Mouse (Mus musculus) CH12.LX (cell line): ENCODE data around the gene Car3. TPM values are rescaled to one million over a fixed set of nuclear protein-coding genes. Genes with fewer than 3 reads are reported as not detected.

Experiments used
- DNase-seq: peaks from one replicate; pipeline ENCODE4 v3.0.0-alpha.2; 2013; ENCODE audit errors: extremely low read depth
- H3K27ac ChIP-seq: 2 replicates; pipeline ENCODE4 v1.5.1; 2012; ENCODE audit warnings: low read depth, mild to moderate bottlenecking, control low read depth, moderate library complexity; ENCODE audit not compliant: insufficient read depth
- H3K27me3 ChIP-seq: replicated peaks from 2 replicates; pipeline ENCODE3; 2012; ENCODE audit warnings: inconsistent platforms
- H3K36me3 ChIP-seq, 2 experiments: replicated peaks in 1 of 2; 2 replicates each; pipeline versions ENCODE3 to v1.6.1; 2012; ENCODE audit warnings: inconsistent platforms in 1 of 2, low read length in 1 of 2, mild to moderate bottlenecking in 1 of 2, mixed read lengths in 1 of 2, moderate library complexity in 1 of 2; ENCODE audit not compliant: control insufficient read depth in 1 of 2, insufficient read depth in 1 of 2
- H3K4me1 ChIP-seq, 2 experiments: 2 replicates each; pipeline ENCODE4 v1.6.1; 2012; ENCODE audit warnings: inconsistent platforms in 1 of 2, moderate library complexity in 1 of 2; ENCODE audit not compliant: insufficient read depth in 2 of 2, control insufficient read depth in 1 of 2
- H3K4me2 ChIP-seq: 2 replicates; pipeline ENCODE4 v1.6.1; 2012; ENCODE audit warnings: low read depth, mild to moderate bottlenecking, control low read depth; ENCODE audit not compliant: poor library complexity, insufficient read depth, severe bottlenecking
- H3K4me3 ChIP-seq, 3 experiments: fragments of 150-350 bp in 1 of 3; sonication (generic) in 1 of 3; replicated peaks in 1 of 3; 2 replicates each; pipeline versions ENCODE3 to v1.5.1; 2011 to 2012; ENCODE audit warnings: low read depth in 2 of 3, low read length in 2 of 3, mild to moderate bottlenecking in 2 of 3, moderate library complexity in 2 of 3, control low read depth in 1 of 3, improper control_type of control experiment in 1 of 3, inconsistent platforms in 1 of 3, mixed read lengths in 1 of 3; ENCODE audit not compliant: poor library complexity in 1 of 3
- H3K79me2 ChIP-seq: replicated peaks from 2 replicates; pipeline ENCODE4 v1.6.1; 2012; ENCODE audit warnings: mild to moderate bottlenecking, moderate library complexity; ENCODE audit not compliant: control insufficient read depth, poor library complexity, insufficient read depth, severe bottlenecking; ENCODE audit errors: extremely low read depth
- H3K9ac ChIP-seq: 2 replicates; pipeline ENCODE4 v1.6.1; 2012; ENCODE audit warnings: low read depth, mild to moderate bottlenecking, control low read depth, moderate library complexity; ENCODE audit not compliant: insufficient read depth
- H3K9me3 ChIP-seq: replicated peaks from 2 replicates; pipeline ENCODE3; 2012; ENCODE audit warnings: low read length, inconsistent platforms, mixed read lengths
- CHD1 ChIP-seq: IDR thresholded peaks from 2 replicates; pipeline ENCODE4 v1.6.1; 2012; ENCODE audit warnings: low read depth, low read length, improper control_type of control experiment, inconsistent platforms
- CTCF ChIP-seq, 2 experiments: IDR thresholded peaks in 1 of 2; conservative IDR thresholded peaks in 1 of 2; 2 replicates each; pipeline ENCODE4 v1.5.1; 2011 to 2012; ENCODE audit warnings: low read depth in 2 of 2, low read length in 2 of 2, improper control_type of control experiment in 1 of 2, inconsistent platforms in 1 of 2, mild to moderate bottlenecking in 1 of 2, moderate library complexity in 1 of 2
- E2F4 ChIP-seq: IDR thresholded peaks from 2 replicates; pipeline ENCODE4 v1.6.1; 2011; ENCODE audit warnings: low read depth, low read length, improper control_type of control experiment; ENCODE audit not compliant: insufficient replicate concordance
- ELF1 ChIP-seq: IDR thresholded peaks from 2 replicates; pipeline ENCODE4 v1.6.1; 2014; ENCODE audit warnings: low read depth, mild to moderate bottlenecking, inconsistent platforms, low read length, improper control_type of control experiment
- ETS1 ChIP-seq: conservative IDR thresholded peaks from 2 replicates; pipeline ENCODE4 v1.6.1; 2012; ENCODE audit warnings: low read depth, mild to moderate bottlenecking, inconsistent platforms, low read length, improper control_type of control experiment, moderate library complexity
- IRF4 ChIP-seq: IDR thresholded peaks from 2 replicates; pipeline ENCODE4 v1.6.1; 2014; ENCODE audit warnings: low read depth, mild to moderate bottlenecking, inconsistent platforms, low read length, improper control_type of control experiment
- JUN ChIP-seq: IDR thresholded peaks from 2 replicates; pipeline ENCODE4 v1.6.1; 2011; ENCODE audit warnings: low read depth, mild to moderate bottlenecking, low read length, improper control_type of control experiment, moderate library complexity; ENCODE audit not compliant: insufficient read depth
- JUND ChIP-seq: conservative IDR thresholded peaks from 2 replicates; pipeline ENCODE4 v1.6.1; 2011; ENCODE audit warnings: low read depth, low read length, improper control_type of control experiment
- MAX ChIP-seq: IDR thresholded peaks from 2 replicates; pipeline ENCODE4 v1.6.1; 2011; ENCODE audit warnings: low read length, improper control_type of control experiment
- MAZ ChIP-seq: IDR thresholded peaks from 2 replicates; pipeline ENCODE4 v1.6.1; 2012; ENCODE audit warnings: low read depth, mild to moderate bottlenecking, inconsistent platforms, low read length, improper control_type of control experiment, moderate library complexity
- MYC ChIP-seq: IDR thresholded peaks from 2 replicates; pipeline ENCODE4 v1.6.1; 2011; ENCODE audit warnings: low read depth, mild to moderate bottlenecking, improper control_type of control experiment, low read length
- NELFE ChIP-seq: IDR thresholded peaks from 2 replicates; pipeline ENCODE4 v1.6.1; 2011; ENCODE audit warnings: low read depth, low read length, improper control_type of control experiment
- POLR2A ChIP-seq: IDR thresholded peaks from 2 replicates; pipeline ENCODE4 v1.6.1; 2011; ENCODE audit warnings: low read depth, mild to moderate bottlenecking, improper control_type of control experiment, low read length
- POLR2AphosphoS2 ChIP-seq: IDR thresholded peaks from 2 replicates; pipeline ENCODE4 v1.6.1; 2011; ENCODE audit warnings: low read depth, low read length, improper control_type of control experiment
- UBTF ChIP-seq: IDR thresholded peaks from 2 replicates; pipeline ENCODE4 v1.6.1; 2012; ENCODE audit warnings: low read depth, mild to moderate bottlenecking, inconsistent platforms, low read length, improper control_type of control experiment, moderate library complexity
- USF1 ChIP-seq: IDR thresholded peaks from 2 replicates; pipeline ENCODE4 v1.6.1; 2014; ENCODE audit warnings: low read depth, mild to moderate bottlenecking, inconsistent platforms, low read length, improper control_type of control experiment
- USF2 ChIP-seq: conservative IDR thresholded peaks from 2 replicates; pipeline ENCODE4 v1.6.1; 2011; ENCODE audit warnings: low read depth, low read length, improper control_type of control experiment
- ZKSCAN1 ChIP-seq: IDR thresholded peaks from 2 replicates; pipeline ENCODE4 v1.6.1; 2012; ENCODE audit warnings: low read depth, inconsistent platforms, low read length, improper control_type of control experiment, borderline replicate concordance
- ZMIZ1 ChIP-seq: IDR thresholded peaks from 2 replicates; pipeline ENCODE4 v1.6.1; 2012; ENCODE audit warnings: low read depth, mild to moderate bottlenecking, inconsistent platforms, low read length, improper control_type of control experiment
- ZNF384 ChIP-seq: IDR thresholded peaks from 2 replicates; pipeline ENCODE4 v1.6.1; 2012; ENCODE audit warnings: low read depth, low read length, improper control_type of control experiment, inconsistent platforms
- dilution Hi-C: fragments of 300-500 bp; cut with MboI; formaldehyde crosslinking; loops from 2 replicates; pipeline ENCODE4 v1.14.3; 2020; ENCODE audit warnings: low sequenced_read_pairs; ENCODE audit not compliant: extremely low pct_unique_long_range_greater_than_20kb, extremely low pct_ligation_motif_present
- in situ Hi-C: fragments of 300-500 bp; cut with MboI; formaldehyde crosslinking; loops from 3 replicates; pipeline ENCODE4 v1.14.3; 2019; ENCODE audit warnings: low sequenced_read_pairs, low pct_ligation_motif_present, low pct_unique_long_range_greater_than_20kb, mixed read lengths
- polyA plus RNA-seq: library from polyadenylated mRNA; unstranded; fragments of >175 nt; gene quantifications from 2 replicates; pipeline ENCODE4 v1.2.1, GENCODE M21; 2012; ENCODE audit warnings: low read depth; ENCODE audit not compliant: insufficient read length
- total RNA-seq, 2 experiments: library from RNA; depleted of rRNA; stranded (reverse); fragments of 300-350 nt in 1 of 2; fragments of >200 nt in 1 of 2; gene quantifications; 2 replicates each; pipeline ENCODE4 v1.2.3; 2012 to 2014

Gene Car3
- total and polyA plus RNA-seq, 3 experiments: 0.27 to 0.97 TPM; not detected in 1

DNA sequence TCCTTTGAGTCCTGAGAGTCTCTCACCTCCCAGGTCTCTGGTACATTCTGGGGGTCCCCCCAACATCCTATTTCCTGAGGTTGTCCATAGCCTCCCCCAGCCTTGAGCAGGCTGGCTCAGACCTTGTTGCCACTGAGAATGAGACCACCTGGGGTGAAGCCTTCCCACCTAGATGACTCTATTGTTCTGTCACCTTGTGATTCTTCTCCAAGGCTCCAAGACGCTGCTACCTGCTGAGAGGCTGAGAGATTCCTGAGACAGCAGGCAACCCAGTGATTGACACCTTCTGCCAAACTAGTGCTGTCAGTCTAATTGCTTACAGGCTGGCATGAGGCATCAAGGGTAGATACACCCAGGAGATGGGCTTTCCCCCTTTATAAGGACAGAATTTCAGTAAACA lies 44.0 kb downstream of the Car3 start:
- in situ Hi-C loops: no loop called here
- dilution Hi-C loops: no loop called here
- Histone ChIP-seq H3K4me1 (peaks cover 0 to 5% of the 10 kb centered on the region in 2 experiments; a peak in 2 of 4 replicates), H3K79me2 (no peaks in the 10 kb centered on the region), H3K27ac (no peak overlapping the region), H3K27me3 (no peaks in the 10 kb centered on the region), H3K4me3 (no peak overlapping the region), H3K4me2 (no peak overlapping the region), H3K9ac (no peak overlapping the region), H3K36me3 (no peaks in the 10 kb centered on the region), H3K9me3 (no peaks in the 10 kb centered on the region)
- TF ChIP-seq CHD1: no peak
- DNase-seq: no peak

DNA sequence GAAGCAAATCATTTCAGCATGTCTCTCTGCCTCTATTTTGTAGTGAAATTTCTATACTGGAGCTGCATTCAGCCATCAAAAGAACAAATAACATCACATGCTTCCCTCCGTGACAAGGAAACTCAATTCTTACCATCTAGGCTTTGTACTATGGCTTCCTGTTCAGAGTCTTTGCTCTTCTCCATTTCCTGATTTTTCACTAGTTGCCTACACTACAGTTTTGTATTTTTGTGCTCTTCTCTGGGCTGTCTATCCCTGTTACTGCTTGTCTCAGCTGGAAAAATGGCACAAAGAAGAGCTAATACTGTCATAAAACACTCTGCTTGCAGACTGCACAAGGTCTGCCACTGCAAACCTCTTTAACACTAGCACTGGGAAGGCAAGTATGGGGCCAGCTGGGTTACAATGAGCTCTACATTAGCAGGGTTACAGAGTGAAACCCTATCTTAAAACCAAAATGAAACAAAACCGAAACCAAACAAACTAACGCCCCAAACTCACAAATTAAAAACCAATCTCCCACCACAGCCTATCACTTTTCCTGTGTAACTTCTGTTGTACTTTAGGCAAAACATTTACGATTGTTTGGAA lies 48.8 kb downstream of the Car3 start:
- Histone ChIP-seq H3K36me3 (no peaks in the 10 kb centered on the region), H3K4me3 (peak overlapping the region in 1 of 3 experiments; percentile 29), H3K27me3 (no peaks in the 10 kb centered on the region), H3K9ac (peak overlapping the region; percentile 56; the same call in 1 of the 2 replicates), H3K4me1 (peaks cover 4 to 9% of the 10 kb centered on the region in 2 experiments; a peak in 3 of 4 replicates), H3K9me3 (no peaks in the 10 kb centered on the region), H3K4me2 (peak overlapping the region; percentile 81), H3K27ac (no peak overlapping the region), H3K79me2 (no peaks in the 10 kb centered on the region)
- no peak for DNase-seq
- dilution Hi-C loops (no loop called here), in situ Hi-C loops (no loop called here)
- TF ChIP-seq POLR2AphosphoS2: no peak
- TF ChIP-seq CTCF (conservative IDR thresholded peaks at IDR 0.05 in 1 of 2, IDR thresholded peaks at IDR 0.05 in 1 of 2; ENCODE audit: low read depth in 2 of 2, low read length in 2 of 2): no peak

DNA sequence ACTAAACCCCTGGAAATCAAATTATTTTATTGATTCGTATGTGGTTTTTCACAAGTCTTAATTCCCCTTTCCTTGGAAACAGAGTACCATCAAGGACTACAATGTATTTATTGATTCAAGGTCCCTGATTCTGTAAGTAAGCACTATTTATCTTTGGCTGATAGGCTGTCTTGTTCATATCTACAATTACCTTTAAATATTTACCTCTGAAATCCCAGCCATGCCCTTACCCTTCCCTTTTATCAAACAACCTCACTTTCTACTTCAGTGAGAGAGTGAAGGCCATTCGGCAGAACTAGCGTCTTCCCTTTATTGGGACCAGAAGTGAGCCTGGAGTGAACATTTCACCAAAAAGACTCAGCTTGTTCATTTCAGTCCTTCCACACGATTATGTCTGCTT lies 50.5 kb downstream of the Car3 start:
- dilution Hi-C loops: no loop called here
- Histone ChIP-seq H3K27me3 (no peaks in the 10 kb centered on the region), H3K27ac (no peak overlapping the region), H3K4me1 (peaks cover 4 to 9% of the 10 kb centered on the region in 2 experiments; a peak in 3 of 4 replicates), H3K4me2 (no peak overlapping the region), H3K9me3 (no peaks in the 10 kb centered on the region), H3K36me3 (no peaks in the 10 kb centered on the region), H3K4me3 (no peak overlapping the region), H3K9ac (no peak overlapping the region), H3K79me2 (no peaks in the 10 kb centered on the region)
- in situ Hi-C loops: no loop called here
- no peak for DNase-seq
- TF ChIP-seq CHD1: no peak
- no peak for TF ChIP-seq POLR2A
- no peak for TF ChIP-seq ELF1
- TF ChIP-seq IRF4: no peak
- TF ChIP-seq MYC: no peak

DNA sequence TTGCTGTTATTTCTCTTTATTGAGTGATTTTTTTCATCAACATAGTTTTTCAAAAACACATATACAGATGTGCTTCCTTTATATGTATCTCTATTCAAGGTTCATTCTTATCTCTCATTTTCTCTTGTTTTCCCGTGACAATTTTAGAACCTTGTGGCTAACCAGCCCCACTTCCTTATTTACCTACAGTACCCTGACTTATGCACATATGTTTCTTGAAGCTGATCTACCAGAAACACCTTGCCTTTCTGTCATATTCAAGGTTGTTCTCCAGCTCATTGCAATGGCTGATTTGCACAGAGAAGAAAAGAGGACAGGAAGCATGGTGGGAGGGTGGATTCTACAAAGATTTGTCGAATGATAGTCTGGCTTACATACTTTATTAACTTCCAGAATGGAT lies 52.0 kb downstream of the Car3 start:
- Histone ChIP-seq H3K27ac (no peak overlapping the region), H3K9ac (no peak overlapping the region), H3K79me2 (no peaks in the 10 kb centered on the region), H3K4me1 (peaks cover 4 to 9% of the 10 kb centered on the region in 2 experiments; a peak in 3 of 4 replicates), H3K9me3 (no peaks in the 10 kb centered on the region), H3K36me3 (no peaks in the 10 kb centered on the region), H3K4me2 (no peak overlapping the region), H3K4me3 (no peak overlapping the region), H3K27me3 (no peaks in the 10 kb centered on the region)
- dilution Hi-C loops (no loop called here), in situ Hi-C loops (no loop called here)
- DNase-seq: no peak
- no peak for TF ChIP-seq USF1
- TF ChIP-seq USF2: no peak
- no peak for TF ChIP-seq JUND
- TF ChIP-seq ETS1: no peak
- no peak for TF ChIP-seq UBTF
- no peak for TF ChIP-seq JUN
- no peak for TF ChIP-seq MAX
- no peak for TF ChIP-seq ZKSCAN1
- TF ChIP-seq NELFE: no peak
- no peak for TF ChIP-seq MAZ
- TF ChIP-seq E2F4: no peak
- no peak for TF ChIP-seq ZMIZ1
- TF ChIP-seq ZNF384: no peak
- TF ChIP-seq ELF1: no peak
